Mouse (Mus musculus) bone marrow macrophage, adult 2 months (primary cell): ENCODE data around the gene Troap. TPM values are rescaled to one million over a fixed set of nuclear protein-coding genes. Genes with fewer than 3 reads are reported as not detected.
A peak's percentile ranks its signal among the peaks of the same experiment; 100 is the strongest.

Experiments
- H3K27ac ChIP-seq: 2 replicates; pipeline ENCODE4 v1.5.1; 2012; ENCODE audit warnings: low read depth, low read length; ENCODE audit not compliant: insufficient read depth
- H3K4me1 ChIP-seq: 2 replicates; pipeline ENCODE4 v1.6.1; 2012; ENCODE audit warnings: low read length; ENCODE audit not compliant: control insufficient read depth, insufficient read depth
- H3K4me3 ChIP-seq: 2 replicates; pipeline ENCODE4 v1.5.1; 2012; ENCODE audit warnings: mild to moderate bottlenecking, low read length, moderate library complexity; ENCODE audit not compliant: insufficient read depth
- CTCF ChIP-seq: IDR thresholded peaks from 2 replicates; pipeline ENCODE4 v1.5.1; 2012; ENCODE audit warnings: low read depth, mild to moderate bottlenecking, low read length, moderate library complexity
- POLR2A ChIP-seq: IDR thresholded peaks from 2 replicates; pipeline ENCODE4 v1.6.1; 2012; ENCODE audit warnings: mild to moderate bottlenecking, low read depth, low read length, borderline replicate concordance
- polyA plus RNA-seq: library from polyadenylated mRNA; stranded (reverse); fragments of >200 nt; gene quantifications from 2 replicates; pipeline ENCODE4 v1.2.4, GENCODE M21; 2012; ENCODE audit not compliant: missing spikeins, insufficient read depth, insufficient read length

Troap gene
- polyA plus RNA-seq, 1 experiment = 15.6 TPM

DNA sequence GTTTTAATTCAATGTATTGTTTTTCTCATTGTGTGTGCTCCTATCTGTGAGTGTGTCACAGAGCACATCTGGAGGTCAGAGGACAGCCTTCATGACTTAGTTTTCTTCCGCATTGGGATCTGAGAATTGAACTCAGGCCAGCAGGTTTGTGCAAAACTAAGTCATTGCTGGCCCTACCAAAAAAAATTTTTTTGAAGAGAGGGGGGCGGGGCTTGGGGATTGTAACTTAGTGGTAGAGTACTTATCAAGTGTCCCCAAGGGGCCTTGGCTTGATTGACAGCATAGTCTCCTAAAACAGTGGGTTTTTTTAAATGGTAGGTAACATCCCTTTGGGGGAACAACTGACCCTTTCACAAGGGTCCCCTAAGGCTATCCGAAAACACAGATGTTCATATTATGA lies 36.8 kb downstream of the Troap start:
- no peak for TF ChIP-seq POLR2A
- TF ChIP-seq CTCF = no peak
- Histone ChIP-seq H3K4me1 (peaks cover 5% of the 10 kb centered on the region), H3K4me3 (no peak overlapping the region), H3K27ac (no peak overlapping the region)

DNA sequence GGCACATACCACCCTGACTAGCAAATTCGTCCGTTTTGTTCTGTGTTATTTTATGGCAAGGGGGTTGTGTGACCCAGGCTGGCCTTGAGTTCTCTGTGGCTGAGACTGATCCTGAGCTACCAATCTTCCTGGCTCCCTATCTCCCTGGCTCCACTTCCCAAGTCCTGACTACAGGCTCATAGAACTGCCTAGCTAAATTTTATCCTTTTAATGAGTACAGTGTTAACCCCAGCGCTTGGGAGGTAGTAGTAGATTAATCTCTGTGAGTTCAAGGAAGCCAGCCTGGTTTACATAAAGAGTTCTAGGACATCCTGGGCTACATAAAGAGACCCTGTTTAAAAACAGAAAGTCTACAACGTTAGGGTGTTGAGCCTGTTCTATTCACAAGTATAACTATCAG lies 37.4 kb downstream of the Troap start:
- no peak overlapping the region for H3K4me3 ChIP-seq
- TF ChIP-seq CTCF (no peak), POLR2A (no peak)

GRCm38 (mm10) chr15:99112843-99113395 lies 38.5 kb downstream of the Troap start:
- TF ChIP-seq POLR2A (no peak), CTCF (no peak)
- H3K4me3 ChIP-seq = peak overlapping the region; percentile 51
- no peak overlapping the region for H3K27ac ChIP-seq
- H3K4me1 ChIP-seq = peaks cover 11% of the 10 kb centered on the region

More for the DNA sequence above, 37.4 kb downstream of the Troap start:
- H3K27ac ChIP-seq = no peak overlapping the region
- peaks cover 10% of the 10 kb centered on the region for H3K4me1 ChIP-seq

- Histone ChIP-seq H3K27ac (no peak overlapping the region), H3K4me1 (peaks cover 11% of the 10 kb centered on the region), H3K4me3 (peak overlapping the region; percentile 51)
- TF ChIP-seq CTCF = peak; percentile 32
- TF ChIP-seq POLR2A = no peak
Measured at GRCm38 (mm10) chr15:99113396-99113975, 39.1 kb downstream of the Troap start.

GRCm38 (mm10) chr15:99114312-99115064 lies 40.1 kb downstream of the Troap start:
- no peak overlapping the region for H3K27ac ChIP-seq

GRCm38 (mm10) chr15:99115065-99115423 lies 40.7 kb downstream of the Troap start:
- H3K4me3 ChIP-seq = no peak overlapping the region
- no peak overlapping the region for H3K27ac ChIP-seq
- TF ChIP-seq CTCF (no peak), POLR2A (no peak)
- peaks cover 11% of the 10 kb centered on the region for H3K4me1 ChIP-seq

More at GRCm38 (mm10) chr15:99114312-99115064, 40.1 kb downstream of the Troap start:
- Histone ChIP-seq H3K4me1 (peaks cover 11% of the 10 kb centered on the region), H3K4me3 (no peak overlapping the region)
- TF ChIP-seq POLR2A (no peak), CTCF (no peak)

DNA sequence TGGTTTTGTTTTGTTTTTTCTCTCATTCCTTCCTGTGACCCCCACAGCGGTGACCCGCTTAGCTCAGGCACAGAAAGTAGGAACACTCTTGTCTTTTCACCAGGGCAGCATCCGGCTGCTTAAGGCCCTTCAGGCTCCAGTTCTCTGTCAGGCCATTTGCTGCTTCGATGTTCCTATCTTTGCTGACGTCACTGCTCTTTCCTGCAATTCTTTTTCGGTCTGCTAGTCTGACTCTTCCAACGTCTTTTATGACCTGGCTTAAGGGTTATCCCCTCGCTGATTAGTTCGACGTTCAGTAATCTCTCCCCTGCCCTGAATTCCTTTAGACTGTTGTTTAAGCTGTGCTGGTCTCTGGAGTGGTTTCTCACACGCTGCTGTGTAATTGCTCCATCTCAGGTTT lies 42.2 kb downstream of the Troap start:
- Histone ChIP-seq H3K27ac (peak overlapping the region; percentile 19), H3K4me1 (peaks cover 12% of the 10 kb centered on the region), H3K4me3 (no peak overlapping the region)
- no peak for TF ChIP-seq POLR2A
- TF ChIP-seq CTCF = no peak

- H3K4me1 ChIP-seq = peaks cover 30% of the 10 kb centered on the region
- no peak for TF ChIP-seq CTCF
- no peak for TF ChIP-seq POLR2A
- no peak overlapping the region for H3K4me3 ChIP-seq
- no peak overlapping the region for H3K27ac ChIP-seq
Measured at GRCm38 (mm10) chr15:99120814-99121213, 46.4 kb downstream of the Troap start.

- Histone ChIP-seq H3K4me1 (peaks cover 26% of the 10 kb centered on the region), H3K4me3 (0 out of 2 replicates have a peak overlapping the region, but pooled peaks have one; percentile 1), H3K27ac (peak overlapping the region; percentile 61)
- TF ChIP-seq POLR2A (no peak), CTCF (no peak)
Measured at GRCm38 (mm10) chr15:99122642-99123041, 48.3 kb downstream of the Troap start.

DNA sequence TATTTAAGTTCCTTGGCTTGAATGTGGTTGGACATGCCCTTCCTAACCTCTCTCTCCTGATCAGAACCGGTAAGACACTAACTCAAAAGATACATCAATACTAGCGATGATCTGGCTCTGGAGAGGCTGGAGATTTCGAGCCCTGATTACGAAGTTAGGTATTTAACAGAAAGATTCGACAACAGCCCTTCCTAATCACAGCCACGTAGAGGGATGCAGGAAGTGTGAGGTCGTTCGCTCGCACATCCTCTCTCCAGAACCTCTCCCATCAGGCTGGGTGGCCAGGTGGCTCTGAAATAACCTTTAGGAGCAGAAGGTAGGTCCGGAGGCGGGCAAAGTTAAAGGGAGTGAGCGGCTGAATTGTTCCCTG lies 51.3 kb downstream of the Troap start, which contains the start of gene Spats2:
Gene Spats2 (plus strand): TSS at position 206 of the 370 bp plus-strand sequence.
- TF ChIP-seq POLR2A (no peak), CTCF (no peak)
- H3K27ac ChIP-seq = peak within 1 kb of the TSS; percentile 75
- peaks cover 28% of the 10 kb centered on the region for H3K4me1 ChIP-seq
- H3K4me3 ChIP-seq = peak within 1 kb of the TSS; percentile 91
